Mouse (Mus musculus): ENCODE results near the gene Fer1l5.

The Fer1l5 gene

GRCm38 (mm10) chr1:36429511-36429910 is 57.4 kb downstream of the Fer1l5 start:
- no peak for DNase-seq (ENCODE audit: low spot score in 2 of 2)

GRCm38 (mm10) chr1:36432999-36433398 is 60.9 kb downstream of the Fer1l5 start:
- DNase-seq (ENCODE audit: low spot score in 2 of 2): no peak

GRCm38 (mm10) chr1:36433616-36434015 is 61.5 kb downstream of the Fer1l5 start:
- DNase-seq (ENCODE audit: low spot score in 2 of 2): no peak

GRCm38 (mm10) chr1:36435071-36435470 is 63.0 kb downstream of the Fer1l5 start:
- DNase-seq (ENCODE audit: low spot score in 2 of 2): no peak

GRCm38 (mm10) chr1:36436515-36436914 is 64.4 kb downstream of the Fer1l5 start:
- DNase-seq (ENCODE audit: low spot score in 2 of 2): no peak

- DNase-seq (ENCODE audit: low spot score in 2 of 2): no peak
These were observed 65.1 kb downstream of the Fer1l5 start for GRCm38 (mm10) chr1:36437223-36437622.

- peak; percentile 52 to 73 for DNase-seq (ENCODE audit: low spot score in 2 of 2)
These were observed 69.0 kb downstream of the Fer1l5 start for GRCm38 (mm10) chr1:36441101-36441500.

- DNase-seq (ENCODE audit: low spot score in 2 of 2): peak; percentile 94 to 98
These were observed 72.7 kb downstream of the Fer1l5 start, which contains the start of gene Lman2l for GRCm38 (mm10) chr1:36444471-36445464. TSS of gene Lman2l (minus strand) at chr1:36445271.

- no peak for DNase-seq (ENCODE audit: low spot score in 2 of 2)
These were observed 73.4 kb downstream of the Fer1l5 start for GRCm38 (mm10) chr1:36445508-36445907.

GRCm38 (mm10) chr1:36446106-36446824 is 74.2 kb downstream of the Fer1l5 start:
- DNase-seq (ENCODE audit: low spot score in 2 of 2): no peak

- no peak for DNase-seq (ENCODE audit: low spot score in 2 of 2)
These were observed 74.8 kb downstream of the Fer1l5 start for GRCm38 (mm10) chr1:36446841-36447240.

GRCm38 (mm10) chr1:36454055-36454815 is 82.1 kb downstream of the Fer1l5 start:
- no peak for DNase-seq (ENCODE audit: low spot score in 2 of 2)

- no peak for DNase-seq (ENCODE audit: low spot score in 2 of 2)
These were observed 85.4 kb downstream of the Fer1l5 start for GRCm38 (mm10) chr1:36457388-36458014.

- no peak for DNase-seq (ENCODE audit: low spot score in 2 of 2)
These were observed 86.1 kb downstream of the Fer1l5 start for GRCm38 (mm10) chr1:36458169-36458568.

- DNase-seq (ENCODE audit: low spot score in 2 of 2): no peak
These were observed 89.7 kb downstream of the Fer1l5 start for GRCm38 (mm10) chr1:36461829-36462228.

GRCm38 (mm10) chr1:36465641-36466160 is 93.6 kb downstream of the Fer1l5 start:
- DNase-seq (ENCODE audit: low spot score in 2 of 2): no peak

- DNase-seq (ENCODE audit: low spot score in 2 of 2): no peak
These were observed 95.4 kb downstream of the Fer1l5 start for GRCm38 (mm10) chr1:36467446-36467845.

GRCm38 (mm10) chr1:36469811-36470444 is 97.8 kb downstream of the Fer1l5 start:
- DNase-seq (ENCODE audit: low spot score in 2 of 2): no peak

GRCm38 (mm10) chr1:36471181-36472105 is 99.4 kb downstream of the Fer1l5 start, which contains the start of gene Cnnm4:
TSS of gene Cnnm4 (plus strand) at chr1:36471620.
- peak; percentile 72 to 83 for DNase-seq (ENCODE audit: low spot score in 2 of 2)
